Mouse (Mus musculus) MEL (cell line): Measurements from ENCODE around the gene Ccdc142.

Experiments used
- BHLHE40 ChIP-seq: IDR thresholded peaks from 2 replicates; pipeline ENCODE4 v1.6.1; 2012; ENCODE audit warnings: low read depth, mild to moderate bottlenecking, inconsistent platforms, low read length, improper control_type of control experiment, borderline replicate concordance
- CTCF ChIP-seq, 3 experiments: IDR thresholded peaks in 2 of 3; conservative IDR thresholded peaks in 1 of 3; 2 replicates each; pipeline ENCODE4 v1.5.1; 2011 to 2012; ENCODE audit warnings: low read length in 3 of 3, low read depth in 2 of 3, mild to moderate bottlenecking in 2 of 3, improper control_type of control experiment in 1 of 3, inconsistent platforms in 1 of 3, mixed read lengths in 1 of 3, moderate library complexity in 1 of 3; ENCODE audit not compliant: control insufficient read depth in 1 of 3, insufficient read depth in 1 of 3, poor library complexity in 1 of 3, severe bottlenecking in 1 of 3
- EP300 ChIP-seq, 2 experiments: IDR thresholded peaks; 2 replicates each; pipeline ENCODE4 v1.6.1; 2011; ENCODE audit warnings: improper control_type of control experiment in 2 of 2, low read length in 2 of 2, low read depth in 1 of 2, mild to moderate bottlenecking in 1 of 2
- GABPA ChIP-seq: IDR thresholded peaks from 2 replicates; pipeline ENCODE4 v1.6.1; 2012; ENCODE audit warnings: low read depth, mild to moderate bottlenecking, inconsistent platforms, low read length, improper control_type of control experiment, moderate library complexity
- HCFC1 ChIP-seq: IDR thresholded peaks from 2 replicates; pipeline ENCODE4 v1.6.1; 2012; ENCODE audit warnings: low read depth, mild to moderate bottlenecking, inconsistent platforms, low read length, improper control_type of control experiment, moderate library complexity
- MYC ChIP-seq: IDR thresholded peaks from 2 replicates; pipeline ENCODE4 v1.6.1; 2011; ENCODE audit warnings: low read depth, mild to moderate bottlenecking, low read length, improper control_type of control experiment, moderate library complexity
- POLR2A ChIP-seq, 2 experiments: IDR thresholded peaks; 2 replicates each; pipeline ENCODE4 v1.6.1; 2011 to 2012; ENCODE audit warnings: low read length in 2 of 2, mild to moderate bottlenecking in 2 of 2, control low read depth in 1 of 2, improper control_type of control experiment in 1 of 2, low read depth in 1 of 2, moderate library complexity in 1 of 2; ENCODE audit not compliant: control insufficient read depth in 1 of 2, insufficient read depth in 1 of 2, poor library complexity in 1 of 2
- POLR2AphosphoS2 ChIP-seq: IDR thresholded peaks from 2 replicates; pipeline ENCODE4 v1.6.1; 2011; ENCODE audit warnings: low read length, improper control_type of control experiment
- POLR2AphosphoS5 ChIP-seq: IDR thresholded peaks from 2 replicates; pipeline ENCODE4 v1.6.1; 2012; ENCODE audit warnings: low read depth, borderline replicate concordance, mild to moderate bottlenecking, inconsistent platforms, low read length, moderate library complexity, mixed read lengths
- RCOR1 ChIP-seq: IDR thresholded peaks from 2 replicates; pipeline ENCODE4 v1.6.1; 2012; ENCODE audit warnings: low read depth, mild to moderate bottlenecking, inconsistent platforms, low read length, improper control_type of control experiment
- SMC3 ChIP-seq: IDR thresholded peaks from 2 replicates; pipeline ENCODE4 v1.6.1; 2011; ENCODE audit warnings: low read depth, low read length, improper control_type of control experiment
- ZC3H11A ChIP-seq: IDR thresholded peaks from 2 replicates; pipeline ENCODE4 v1.6.1; 2012; ENCODE audit warnings: low read depth, mild to moderate bottlenecking, inconsistent platforms, low read length, improper control_type of control experiment
- ZKSCAN1 ChIP-seq: IDR thresholded peaks from 2 replicates; pipeline ENCODE4 v1.6.1; 2012; ENCODE audit warnings: low read depth, mild to moderate bottlenecking, inconsistent platforms, low read length, improper control_type of control experiment, moderate library complexity

GRCm38 (mm10) chr6:83078324-83078858 is 23.0 kb upstream of the Ccdc142 start:
- TF ChIP-seq POLR2A (IDR thresholded peaks at IDR 0.05; ENCODE audit: control insufficient read depth in 1 of 2, insufficient read depth in 1 of 2, low read depth in 1 of 2, low read length in 2 of 2, poor library complexity in 1 of 2), result peak in 1 of 2 experiments; percentile 65; a peak in 1 of 4 replicates
- peak in 2 of 3 experiments; percentile 43 to 51; a peak in 5 of 6 replicates for TF ChIP-seq CTCF (IDR thresholded peaks at IDR 0.05 in 2 of 3, conservative IDR thresholded peaks at IDR 0.05 in 1 of 3; ENCODE audit: control insufficient read depth in 1 of 3, insufficient read depth in 1 of 3, low read depth in 2 of 3, low read length in 3 of 3, poor library complexity in 1 of 3, severe bottlenecking in 1 of 3)
- no peak for TF ChIP-seq RCOR1
- no peak for TF ChIP-seq POLR2AphosphoS5
- no peak for TF ChIP-seq ZC3H11A
- TF ChIP-seq BHLHE40, result no peak
- TF ChIP-seq HCFC1, result peak; percentile 76
- TF ChIP-seq EP300 (IDR thresholded peaks at IDR 0.05; ENCODE audit: low read depth in 1 of 2, low read length in 2 of 2), result no peak
- 0 out of 2 replicates have a peak, but pooled peaks have one; percentile 29 for TF ChIP-seq POLR2AphosphoS2
- no peak for TF ChIP-seq GABPA
- no peak for TF ChIP-seq ZKSCAN1
- 0 out of 2 replicates have a peak, but pooled peaks have one; percentile 58 for TF ChIP-seq MYC
- TF ChIP-seq SMC3, result peak; percentile 44
